Mouse (Mus musculus): ENCODE data around the gene Sult5a1.
"Not testable (repeated sequence)": the region's sequence is repeated elsewhere in the genome, so short reads cannot be mapped to it uniquely, and the experiment has no call there.

Gene Sult5a1

GRCm38 (mm10) chr8:123157888-123158465 is at the start of gene Sult5a1:
TSS of gene Sult5a1 (minus strand) at chr8:123158315.
- no peak for DNase-seq (ENCODE audit: low spot score)

- DNase-seq (ENCODE audit: low spot score) = no peak
Observed at GRCm38 (mm10) chr8:123203571-123203970, 45.5 kb upstream of the Sult5a1 start.

- DNase-seq (ENCODE audit: low spot score) = peak; percentile 80
Observed at GRCm38 (mm10) chr8:123202288-123202687, 44.2 kb upstream of the Sult5a1 start.

- DNase-seq (ENCODE audit: low spot score) = no peak
Observed at GRCm38 (mm10) chr8:123199864-123200263, 41.7 kb upstream of the Sult5a1 start.

- not testable (repeated sequence) for DNase-seq (ENCODE audit: low spot score)
Observed at GRCm38 (mm10) chr8:123197016-123197415, 38.9 kb upstream of the Sult5a1 start.

- DNase-seq (ENCODE audit: low spot score) = no peak
Observed at GRCm38 (mm10) chr8:123193771-123194170, 35.7 kb upstream of the Sult5a1 start.

GRCm38 (mm10) chr8:123191908-123192307 is 33.8 kb upstream of the Sult5a1 start:
- DNase-seq (ENCODE audit: low spot score) = no peak

GRCm38 (mm10) chr8:123190678-123191077 is 32.6 kb upstream of the Sult5a1 start:
- DNase-seq (ENCODE audit: low spot score) = peak; percentile 85

GRCm38 (mm10) chr8:123188841-123189240 is 30.7 kb upstream of the Sult5a1 start:
- DNase-seq (ENCODE audit: low spot score) = no peak

GRCm38 (mm10) chr8:123188006-123188405 is 29.9 kb upstream of the Sult5a1 start:
- no peak for DNase-seq (ENCODE audit: low spot score)

GRCm38 (mm10) chr8:123185566-123186409 is 27.7 kb upstream of the Sult5a1 start, which contains the start of gene Dpep1:
TSS of gene Dpep1 (plus strand) at chr8:123186242.
- DNase-seq (ENCODE audit: low spot score) = no peak

GRCm38 (mm10) chr8:123181391-123181790 is 23.3 kb upstream of the Sult5a1 start:
- no peak for DNase-seq (ENCODE audit: low spot score)

- no peak for DNase-seq (ENCODE audit: low spot score)
Observed at GRCm38 (mm10) chr8:123156070-123156773, 1.9 kb downstream of the Sult5a1 start.

GRCm38 (mm10) chr8:123155177-123155576 is 2.9 kb downstream of the Sult5a1 start:
- DNase-seq (ENCODE audit: low spot score) = no peak

- DNase-seq (ENCODE audit: low spot score) = peak; percentile 29
Observed at GRCm38 (mm10) chr8:123150737-123151171, 7.4 kb downstream of the Sult5a1 start.

- peak; percentile 50 for DNase-seq (ENCODE audit: low spot score)
Observed at GRCm38 (mm10) chr8:123146390-123146789, 11.7 kb downstream of the Sult5a1 start.

GRCm38 (mm10) chr8:123145279-123145678 is 12.8 kb downstream of the Sult5a1 start:
- no peak for DNase-seq (ENCODE audit: low spot score)

GRCm38 (mm10) chr8:123141741-123142462 is 16.2 kb downstream of the Sult5a1 start:
- peak; percentile 81 for DNase-seq (ENCODE audit: low spot score)

- no peak for DNase-seq (ENCODE audit: low spot score)
Observed at GRCm38 (mm10) chr8:123138741-123139140, 19.4 kb downstream of the Sult5a1 start.

- DNase-seq (ENCODE audit: low spot score) = peak; percentile 67
Observed at GRCm38 (mm10) chr8:123137645-123138077, 20.5 kb downstream of the Sult5a1 start.

GRCm38 (mm10) chr8:123136287-123136686 is 21.8 kb downstream of the Sult5a1 start:
- no peak for DNase-seq (ENCODE audit: low spot score)

- no peak for DNase-seq (ENCODE audit: low spot score)
Observed at GRCm38 (mm10) chr8:123135806-123136205, 22.3 kb downstream of the Sult5a1 start.
